Mouse (Mus musculus) limb, embryonic 15.5 days (tissue): Measurements from ENCODE around the gene Ssbp4. TPM values are rescaled to one million over a fixed set of nuclear protein-coding genes. Genes with fewer than 3 reads are reported as not detected.

Experiments used
- ATAC-seq: fragments of 200-750 bp; cut with Nextera tagmentation; 2 replicates; pipeline ENCODE4 v1.8.0; 2017; ENCODE audit warnings: low read depth, moderate TSS enrichment; ENCODE audit not compliant: insufficient number of reproducible peaks, low FRiP score, low TSS enrichment
- H3K27ac ChIP-seq: fragments of 300-500 bp; sonication (generic); 2 replicates; pipeline ENCODE4 v1.5.1; 2015; ENCODE audit warnings: moderate library complexity, mild to moderate bottlenecking, inconsistent platforms
- H3K27me3 ChIP-seq: fragments of 300-500 bp; sonication (generic); 2 replicates; pipeline ENCODE4 v1.6.1; 2015; ENCODE audit warnings: inconsistent platforms
- H3K36me3 ChIP-seq: fragments of 300-500 bp; sonication (generic); 2 replicates; pipeline ENCODE4 v1.6.1; 2015; ENCODE audit warnings: inconsistent platforms
- H3K4me1 ChIP-seq: fragments of 300-500 bp; sonication (generic); 2 replicates; pipeline ENCODE4 v1.6.1; 2015; ENCODE audit warnings: inconsistent platforms
- H3K4me2 ChIP-seq: fragments of 300-500 bp; sonication (generic); 2 replicates; pipeline ENCODE4 v1.6.1; 2015; ENCODE audit warnings: mild to moderate bottlenecking, inconsistent platforms
- H3K4me3 ChIP-seq: fragments of 300-500 bp; sonication (generic); 2 replicates; pipeline ENCODE4 v1.5.1; 2015; ENCODE audit warnings: mild to moderate bottlenecking, inconsistent platforms
- H3K9ac ChIP-seq: fragments of 300-500 bp; sonication (generic); 2 replicates; pipeline ENCODE4 v1.6.1; 2015; ENCODE audit warnings: inconsistent platforms
- H3K9me3 ChIP-seq: fragments of 300-500 bp; sonication (generic); 2 replicates; pipeline ENCODE4 v1.6.1; 2016; ENCODE audit warnings: inconsistent platforms
- WGBS: fragments of 180-500 bp; shearing (Covaris S2); methylation state at CpG from one replicate; pipeline ENCODE4 v1.1.7; 2015; 5-methylcytosine and 5-hydroxymethylcytosine counted together
- polyA plus RNA-seq: library from polyadenylated mRNA; unstranded; fragments of >200 nt; fragmentation: Nextera tagmentation; extraction: Ambion mirVana; gene quantifications from 2 replicates; pipeline ENCODE4 v1.2.1, GENCODE M21; 2015

The Ssbp4 gene
- polyA plus RNA-seq, 1 experiment from 2014 or later = 119 TPM

DNA sequence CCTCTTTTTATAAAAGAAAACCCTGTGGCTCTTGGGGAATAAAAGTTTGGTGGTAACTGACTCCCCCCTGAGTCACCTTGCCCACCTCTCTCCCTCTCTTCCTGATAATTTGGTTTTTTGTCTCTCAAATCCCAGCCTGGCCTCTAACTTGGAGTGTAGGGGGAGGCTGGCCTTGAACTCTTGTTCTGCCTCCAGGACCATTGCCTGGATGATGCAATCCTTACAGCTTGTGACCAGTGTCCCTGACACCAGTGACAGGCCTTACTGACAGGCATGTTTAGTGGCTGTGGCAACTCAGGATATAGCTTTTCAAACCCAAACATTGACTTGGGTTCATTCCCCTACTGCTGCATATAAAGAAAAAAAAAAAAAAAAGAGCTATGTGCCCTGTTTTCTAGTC is 38.1 kb upstream of the Ssbp4 start:
- Histone ChIP-seq H3K4me2 (no peak overlapping the region), H3K36me3 (peaks cover 21% of the 10 kb centered on the region), H3K4me3 (no peak overlapping the region), H3K9me3 (no peaks in the 10 kb centered on the region), H3K27ac (no peak overlapping the region), H3K27me3 (no peaks in the 10 kb centered on the region), H3K9ac (no peak overlapping the region), H3K4me1 (peaks cover 46% of the 10 kb centered on the region)
- ATAC-seq = no peak

DNA sequence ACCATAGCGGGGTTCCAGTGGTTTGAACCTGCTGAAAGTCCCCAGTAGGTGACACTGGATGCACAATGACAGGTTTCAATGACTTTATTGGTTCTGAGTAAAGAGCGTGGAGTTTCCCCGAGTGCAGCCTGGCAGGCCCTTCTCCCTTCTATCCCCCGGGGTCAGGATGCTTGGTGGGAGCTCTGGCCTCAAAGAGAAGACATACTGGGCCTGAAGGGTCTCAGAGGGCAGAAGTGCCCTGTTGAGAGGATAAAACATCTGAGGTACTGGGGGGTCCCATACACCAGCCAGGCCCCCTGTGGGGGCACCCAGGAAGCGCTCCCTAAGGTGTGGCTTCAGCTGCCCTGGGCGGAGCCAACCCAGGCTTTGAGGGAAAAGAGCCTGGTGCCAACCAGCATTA is 37.7 kb upstream of the Ssbp4 start:
- H3K4me2 ChIP-seq = no peak overlapping the region
- WGBS = 65% methylated on average over 6 of the region's 6 CpGs
- no peak overlapping the region for H3K4me3 ChIP-seq
- H3K9me3 ChIP-seq = no peaks in the 10 kb centered on the region
- peaks cover 17% of the 10 kb centered on the region for H3K36me3 ChIP-seq
- peaks cover 46% of the 10 kb centered on the region for H3K4me1 ChIP-seq
- H3K9ac ChIP-seq = no peak overlapping the region
- no peak overlapping the region for H3K27ac ChIP-seq
- H3K27me3 ChIP-seq = no peaks in the 10 kb centered on the region
- no peak for ATAC-seq

DNA sequence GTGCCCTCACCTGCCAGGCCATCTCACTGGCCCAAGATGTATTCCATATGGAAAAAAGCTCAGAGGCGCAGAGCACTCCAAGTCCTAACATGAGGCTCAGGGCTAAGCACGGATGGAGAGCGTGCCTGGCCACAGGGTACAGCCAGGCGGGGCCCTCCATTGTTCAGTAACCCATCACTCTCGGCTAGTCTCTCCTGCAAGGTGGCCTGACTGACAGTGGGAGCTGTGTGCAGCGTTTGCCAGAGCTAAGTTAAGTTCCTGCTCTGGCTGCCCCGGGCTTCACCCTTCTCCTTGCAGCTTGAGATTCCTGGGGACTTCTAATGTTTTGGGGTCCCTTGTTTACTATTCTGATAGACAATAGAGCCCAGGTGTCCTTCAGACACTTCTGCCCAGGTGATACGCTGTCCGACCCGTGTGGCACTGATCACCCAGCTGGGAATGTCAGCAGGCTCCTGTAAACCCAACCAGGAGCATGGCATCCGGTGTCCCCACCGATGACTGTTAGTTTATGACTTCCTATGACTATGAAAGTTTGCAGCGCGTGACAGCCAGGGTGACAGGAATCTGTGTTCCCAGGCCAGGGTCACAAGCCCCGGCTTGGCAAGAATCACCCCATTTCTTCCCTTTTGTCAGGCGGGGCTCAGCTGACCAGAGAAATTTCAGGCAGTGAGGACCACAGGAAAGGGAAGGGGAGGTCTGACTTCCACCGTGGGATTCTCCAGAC is 37.0 kb upstream of the Ssbp4 start:
- Histone ChIP-seq H3K36me3 (peaks cover 10% of the 10 kb centered on the region), H3K9ac (no peak overlapping the region), H3K4me2 (no peak overlapping the region), H3K27me3 (no peaks in the 10 kb centered on the region), H3K4me3 (no peak overlapping the region), H3K9me3 (no peaks in the 10 kb centered on the region), H3K27ac (no peak overlapping the region), H3K4me1 (peaks cover 46% of the 10 kb centered on the region)
- ATAC-seq = no peak
- 51% methylated on average over 17 of the region's 17 CpGs for WGBS

DNA sequence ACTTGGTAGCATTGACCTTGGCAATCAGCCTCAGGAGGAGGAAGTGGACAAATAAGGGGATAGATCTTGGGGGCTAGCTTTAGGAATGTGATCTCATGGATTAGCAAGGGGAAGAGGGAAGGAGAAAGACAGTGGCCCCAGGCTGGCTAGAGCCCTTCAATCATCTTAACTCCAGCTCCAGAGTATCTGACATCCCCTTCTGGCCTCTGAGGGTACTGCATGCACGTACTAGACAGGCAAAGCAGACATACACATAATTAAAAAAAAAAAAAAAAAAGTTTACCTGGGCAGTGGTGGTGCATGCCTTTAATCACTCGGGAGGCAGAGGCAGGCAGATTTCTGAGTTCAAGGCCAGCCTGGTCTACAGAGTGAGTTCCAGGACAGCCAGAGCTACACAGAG is 35.4 kb upstream of the Ssbp4 start:
- no peak overlapping the region for H3K27ac ChIP-seq
- no peaks in the 10 kb centered on the region; the same call in 1 of the 2 replicates for H3K36me3 ChIP-seq
- H3K4me1 ChIP-seq = peaks cover 36% of the 10 kb centered on the region
- ATAC-seq = no peak
- H3K4me2 ChIP-seq = no peak overlapping the region
- no peak overlapping the region for H3K9ac ChIP-seq
- 88% methylated on average over 2 of the region's 2 CpGs for WGBS
- no peak overlapping the region for H3K4me3 ChIP-seq
- no peaks in the 10 kb centered on the region for H3K27me3 ChIP-seq
- H3K9me3 ChIP-seq = no peaks in the 10 kb centered on the region

DNA sequence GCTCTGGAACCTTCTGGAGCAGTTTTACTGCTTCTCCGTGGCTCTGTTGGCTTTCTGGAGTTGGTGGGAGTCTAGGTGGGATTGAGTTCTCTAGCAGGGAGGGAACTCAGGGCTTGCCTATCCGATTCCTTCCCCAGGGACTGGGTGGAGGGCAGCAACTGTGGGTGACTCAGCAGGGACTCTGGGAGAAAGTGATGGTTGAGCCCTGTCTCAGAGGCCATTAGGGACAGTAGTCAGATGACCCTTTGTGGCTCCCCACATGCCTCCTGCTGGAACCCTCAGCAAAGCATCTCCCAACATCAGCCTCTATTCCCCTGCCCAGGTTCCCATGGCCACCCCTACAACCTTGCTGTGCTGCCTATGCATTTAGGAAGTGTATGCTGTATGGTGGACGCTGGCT is 34.3 kb upstream of the Ssbp4 start:
- ATAC-seq = no peak
- Histone ChIP-seq H3K9me3 (no peaks in the 10 kb centered on the region), H3K4me1 (peaks cover 32% of the 10 kb centered on the region), H3K36me3 (no peaks in the 10 kb centered on the region), H3K9ac (no peak overlapping the region), H3K4me3 (no peak overlapping the region), H3K27ac (no peak overlapping the region), H3K27me3 (no peaks in the 10 kb centered on the region), H3K4me2 (no peak overlapping the region)
- 55% methylated on average over 3 of the region's 3 CpGs for WGBS

DNA sequence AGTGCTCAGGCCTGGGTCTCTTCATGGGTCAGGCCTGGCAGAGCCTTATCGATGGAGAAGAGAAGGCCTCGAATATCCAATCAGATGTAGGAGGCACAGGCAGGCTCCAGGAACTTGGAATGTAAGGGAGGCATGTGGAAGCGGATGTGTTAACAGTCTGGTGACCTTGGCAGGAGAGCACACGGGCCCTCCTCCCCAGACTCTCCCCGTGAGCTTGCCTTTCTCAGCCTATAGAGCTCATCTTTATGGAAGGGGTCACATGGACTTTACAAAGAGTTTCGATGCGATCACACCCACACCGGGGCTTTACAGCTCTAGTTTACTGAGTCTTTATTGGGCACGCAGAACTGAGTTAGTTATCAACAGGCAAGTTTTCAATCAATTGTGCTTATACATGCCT is 30.1 kb upstream of the Ssbp4 start:
- Histone ChIP-seq H3K4me2 (no peak overlapping the region), H3K9me3 (no peaks in the 10 kb centered on the region), H3K9ac (no peak overlapping the region), H3K27me3 (no peaks in the 10 kb centered on the region), H3K36me3 (no peaks in the 10 kb centered on the region), H3K4me1 (peaks cover 15% of the 10 kb centered on the region), H3K27ac (no peak overlapping the region), H3K4me3 (no peak overlapping the region)
- ATAC-seq = no peak
- WGBS = 52% methylated on average over 9 of the region's 9 CpGs

DNA sequence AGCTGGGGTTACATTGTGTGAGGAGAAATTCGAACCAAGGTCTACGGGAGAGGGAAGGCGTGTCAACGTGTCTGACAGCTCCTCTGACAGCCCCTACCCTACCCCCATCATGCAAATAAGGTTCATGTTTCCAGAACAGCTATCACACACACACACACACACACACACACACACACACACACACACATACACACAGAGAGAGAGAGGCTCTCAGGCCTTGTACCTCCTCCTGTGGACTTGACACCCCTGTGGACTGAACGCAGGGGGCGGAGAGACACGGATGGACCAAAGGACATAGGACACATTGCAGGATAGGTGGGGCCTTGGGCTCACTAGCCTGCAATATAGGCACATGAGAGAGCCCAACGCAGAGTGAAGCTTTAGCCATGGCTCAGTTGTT is 28.2 kb upstream of the Ssbp4 start:
- Histone ChIP-seq H3K9me3 (no peaks in the 10 kb centered on the region), H3K4me1 (peaks cover 15% of the 10 kb centered on the region), H3K4me3 (no peak overlapping the region), H3K9ac (no peak overlapping the region), H3K36me3 (no peaks in the 10 kb centered on the region), H3K27me3 (no peaks in the 10 kb centered on the region), H3K4me2 (no peak overlapping the region), H3K27ac (no peak overlapping the region)
- WGBS = 52% methylated on average over 8 of the region's 8 CpGs
- ATAC-seq = no peak; the same call in 1 of the 2 replicates

DNA sequence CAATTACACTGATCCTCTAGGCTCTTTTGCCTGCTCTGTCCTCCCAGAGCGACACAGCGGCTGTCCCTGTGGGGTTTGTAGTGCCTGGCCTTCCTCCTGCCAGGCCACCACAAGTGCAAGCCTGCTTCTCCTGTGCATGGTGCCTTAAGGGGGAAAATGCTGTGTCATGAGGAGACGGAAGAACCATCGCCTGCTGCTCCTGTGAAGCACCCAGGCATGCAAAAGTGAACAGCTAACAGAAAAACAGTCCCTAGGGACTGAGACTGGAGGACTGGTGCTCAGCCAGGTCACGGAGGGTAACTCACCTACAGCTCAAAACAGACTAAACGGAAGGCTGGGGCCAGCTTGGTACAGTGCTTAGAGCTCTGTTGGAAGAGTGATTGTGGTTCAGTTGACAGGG is 26.9 kb upstream of the Ssbp4 start:
- 72% methylated on average over 6 of the region's 6 CpGs for WGBS

DNA sequence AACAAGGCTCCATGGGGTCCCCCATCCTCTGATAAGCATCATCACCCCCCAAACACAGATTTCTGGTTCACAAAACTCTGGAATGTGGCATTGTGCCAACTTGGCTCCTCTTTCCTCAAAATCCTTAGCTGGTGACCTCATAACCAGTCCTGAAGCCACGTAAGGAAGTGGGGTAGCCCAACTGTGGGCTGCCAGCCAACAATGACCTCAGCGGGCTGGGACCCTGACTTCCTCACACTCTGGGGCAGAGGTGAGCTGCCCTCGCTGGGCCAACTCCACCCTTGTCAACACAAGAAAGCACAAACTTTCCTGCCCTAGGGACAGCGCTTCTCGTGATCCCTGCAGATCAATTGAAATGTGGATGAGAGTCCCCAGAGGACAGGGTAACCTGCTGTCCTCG is 25.4 kb upstream of the Ssbp4 start:
- Histone ChIP-seq H3K27ac (no peak overlapping the region), H3K4me2 (no peak overlapping the region), H3K27me3 (peaks cover 9% of the 10 kb centered on the region; the same call in 1 of the 2 replicates), H3K9me3 (no peaks in the 10 kb centered on the region), H3K4me1 (peaks cover 36% of the 10 kb centered on the region), H3K9ac (no peak overlapping the region), H3K36me3 (no peaks in the 10 kb centered on the region), H3K4me3 (no peak overlapping the region)
- WGBS = 42% methylated on average over 6 of the region's 6 CpGs
- no peak for ATAC-seq

More for the DNA sequence above, 26.9 kb upstream of the Ssbp4 start:
- no peak for ATAC-seq
- H3K27ac ChIP-seq = no peak overlapping the region
- H3K4me3 ChIP-seq = no peak overlapping the region
- peaks cover 27% of the 10 kb centered on the region for H3K4me1 ChIP-seq
- H3K4me2 ChIP-seq = no peak overlapping the region
- no peaks in the 10 kb centered on the region for H3K36me3 ChIP-seq
- H3K27me3 ChIP-seq = peaks cover 9% of the 10 kb centered on the region; the same call in 1 of the 2 replicates
- no peaks in the 10 kb centered on the region for H3K9me3 ChIP-seq
- no peak overlapping the region for H3K9ac ChIP-seq

DNA sequence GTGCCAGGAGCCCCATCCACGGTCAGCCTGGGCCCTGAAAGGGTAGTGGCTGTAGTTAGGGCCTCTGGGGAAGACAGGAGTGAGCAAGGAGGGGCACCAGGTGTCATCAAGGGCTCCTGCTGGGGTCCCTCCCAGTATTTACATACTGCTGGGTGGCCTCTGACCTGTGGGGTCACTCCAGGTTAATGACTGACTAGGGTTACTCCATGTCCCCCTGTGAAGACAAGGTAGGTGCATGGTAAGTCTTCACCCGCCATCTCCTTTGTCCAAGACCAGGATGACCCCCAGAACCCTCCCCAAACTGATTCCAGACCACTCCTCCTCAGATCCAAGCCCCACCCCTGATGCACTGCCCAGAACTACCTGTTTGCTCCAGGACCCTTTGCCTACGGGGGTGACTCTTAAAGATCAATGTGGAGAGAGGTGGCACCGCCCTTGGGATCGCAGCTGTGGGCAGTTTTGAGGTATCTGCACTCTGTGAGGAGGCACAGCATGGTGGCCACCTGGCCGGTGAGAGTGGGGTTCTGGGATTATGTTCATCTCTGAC is 23.7 kb upstream of the Ssbp4 start, which contains the start of gene Gdf15:
TSS of gene Gdf15 (minus strand) at position 111 of the 547 bp plus-strand sequence.
- Histone ChIP-seq H3K4me1 (peaks cover 32% of the 10 kb centered on the region), H3K36me3 (no peaks in the 10 kb centered on the region), H3K4me2 (no peak within 1 kb of the TSS), H3K27ac (no peak within 1 kb of the TSS), H3K4me3 (no peak within 1 kb of the TSS), H3K9me3 (no peaks in the 10 kb centered on the region), H3K27me3 (peaks cover 9% of the 10 kb centered on the region; the same call in 1 of the 2 replicates), H3K9ac (no peak within 1 kb of the TSS)
- ATAC-seq = no peak
- WGBS = 69% methylated on average over 6 of the region's 6 CpGs

DNA sequence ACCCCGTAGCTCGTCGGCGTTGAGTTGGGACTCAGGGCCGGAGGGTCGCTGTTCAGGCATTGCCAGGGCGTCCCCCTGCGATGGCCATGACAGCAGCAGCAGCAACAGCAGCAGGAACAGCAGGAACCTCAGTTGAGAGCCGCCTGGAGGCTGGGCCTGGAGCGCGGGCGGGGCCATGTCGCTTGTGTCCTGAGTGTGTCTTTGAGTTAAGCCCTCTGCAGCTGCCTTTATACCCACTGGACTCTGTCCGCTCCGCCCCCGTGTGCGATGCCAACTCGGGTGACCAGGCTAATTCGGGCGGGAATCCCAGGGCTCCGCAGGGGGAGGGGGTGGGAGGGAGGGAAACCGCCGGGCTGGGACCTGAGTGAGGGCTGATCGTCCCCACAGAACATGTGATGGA is 22.8 kb upstream of the Ssbp4 start:
- 12% methylated on average over 24 of the region's 24 CpGs for WGBS
- no peak overlapping the region for H3K9ac ChIP-seq
- ATAC-seq = no peak
- H3K4me1 ChIP-seq = peaks cover 29% of the 10 kb centered on the region
- H3K9me3 ChIP-seq = no peaks in the 10 kb centered on the region
- peaks cover 9% of the 10 kb centered on the region; the same call in 1 of the 2 replicates for H3K27me3 ChIP-seq
- no peak overlapping the region for H3K27ac ChIP-seq
- no peak overlapping the region for H3K4me2 ChIP-seq
- no peaks in the 10 kb centered on the region for H3K36me3 ChIP-seq
- no peak overlapping the region for H3K4me3 ChIP-seq

DNA sequence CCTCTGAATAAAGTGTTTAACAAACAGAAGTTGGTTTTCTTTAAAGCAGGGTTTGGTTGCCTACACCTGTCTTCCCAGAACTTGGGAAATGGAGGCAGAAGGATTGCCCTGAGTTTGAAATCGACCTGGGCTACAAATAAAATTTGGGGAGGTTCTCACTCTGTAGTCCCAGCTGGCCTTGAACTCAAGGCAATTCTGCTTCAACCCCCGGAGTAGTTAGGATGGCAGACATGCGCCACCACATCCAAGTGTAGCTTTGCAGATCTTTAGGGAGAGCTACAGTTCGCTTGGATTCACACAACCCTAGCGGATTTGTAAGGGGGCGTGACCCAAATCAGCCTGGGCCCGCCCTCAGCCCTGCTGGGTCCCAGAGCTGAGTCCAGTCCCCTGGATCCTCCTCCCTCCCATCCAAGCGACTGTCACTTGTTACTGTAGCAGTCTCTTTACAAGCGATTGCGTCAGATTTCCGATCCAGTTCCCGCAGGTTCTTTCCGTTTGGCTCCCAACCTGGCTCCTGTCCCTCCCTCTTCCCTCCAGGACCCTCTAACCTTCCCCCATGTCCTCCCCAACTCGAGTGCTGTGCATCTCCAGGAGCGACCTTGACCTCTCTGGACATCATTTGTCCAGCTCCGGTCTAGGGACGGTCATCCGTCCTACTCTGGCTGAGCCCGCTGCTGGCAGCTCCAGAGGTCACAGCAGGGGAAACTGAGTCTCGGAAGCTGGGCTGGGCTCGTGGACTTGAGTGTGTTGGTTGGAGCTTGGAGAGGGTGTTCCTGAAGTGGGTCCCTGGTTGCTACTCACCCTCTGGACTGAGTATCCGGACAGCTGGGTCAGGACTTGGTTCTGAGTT is 22.1 kb upstream of the Ssbp4 start:
- Histone ChIP-seq H3K4me3 (peak overlapping the region; percentile 56; the same call in 1 of the 2 replicates), H3K27me3 (peaks cover 9% of the 10 kb centered on the region; the same call in 1 of the 2 replicates), H3K4me1 (peaks cover 29% of the 10 kb centered on the region), H3K36me3 (no peaks in the 10 kb centered on the region), H3K9me3 (no peaks in the 10 kb centered on the region), H3K27ac (0 out of 2 replicates have a peak overlapping the region, but pooled peaks have one; percentile 62), H3K4me2 (peak overlapping the region; percentile 83), H3K9ac (peak overlapping the region; percentile 27; the same call in 1 of the 2 replicates)
- WGBS = 15% methylated on average over 22 of the region's 22 CpGs
- ATAC-seq = peak; percentile 52; the same call in 1 of the 2 replicates
